Mouse (Mus musculus) cerebellum, adult 2 months (tissue): Measurements from ENCODE around the gene Pcbp4.

ENCODE experiments used
- CTCF ChIP-seq: fragments of 200-500 bp; IDR thresholded peaks from 2 replicates; pipeline ENCODE4 v1.5.1; 2011; ENCODE audit warnings: low read depth, mild to moderate bottlenecking, control low read depth, low read length, moderate library complexity, borderline replicate concordance; ENCODE audit not compliant: insufficient read depth
- POLR2A ChIP-seq: fragments of 200-500 bp; IDR thresholded peaks from 2 replicates; pipeline ENCODE4 v1.6.1; 2011; ENCODE audit warnings: low read length, control low read depth, borderline replicate concordance; ENCODE audit not compliant: insufficient read depth

DNA sequence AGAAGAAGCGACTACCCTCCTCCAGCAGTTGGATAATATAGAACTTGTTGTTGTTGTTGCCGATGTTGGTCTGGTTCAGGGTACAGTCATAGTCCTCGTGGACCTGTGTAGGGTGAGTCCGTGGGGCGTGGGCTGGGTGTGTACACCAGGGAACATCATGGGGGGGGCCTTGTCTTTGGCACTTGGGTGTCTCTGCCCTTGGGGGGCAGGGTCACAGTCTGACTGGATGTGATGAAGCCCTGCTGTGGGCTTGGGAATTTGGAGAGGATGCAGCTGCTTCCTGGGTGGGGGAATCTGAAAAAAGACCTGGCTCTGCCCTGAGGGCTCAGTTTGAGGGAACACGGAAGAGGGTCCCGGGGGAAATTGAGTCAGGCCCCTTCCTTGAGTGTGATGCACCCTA is 22.0 kb downstream of the Pcbp4 start:
- TF ChIP-seq POLR2A (no peak), CTCF (no peak)
